Mouse (Mus musculus): Measurements from ENCODE around the gene Xkr7.

DNA sequence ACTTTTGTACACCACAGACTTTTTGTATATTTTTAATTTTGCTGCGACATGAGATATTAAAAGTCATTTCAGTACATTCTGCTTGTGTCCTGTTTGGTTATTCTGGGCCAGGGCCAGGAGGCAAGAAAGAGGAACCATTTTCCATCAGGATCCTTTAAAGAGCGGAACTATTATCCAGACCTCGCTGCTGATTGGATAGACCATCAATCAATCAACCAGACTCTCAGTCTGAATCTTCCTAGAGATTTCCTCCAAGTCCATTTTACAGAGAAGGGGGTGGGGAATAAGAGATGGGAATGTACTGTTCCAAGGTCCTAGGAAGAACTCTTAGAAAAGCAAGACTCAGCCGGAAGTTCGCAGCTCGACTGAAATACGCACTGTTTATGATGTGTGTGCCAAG lies 28.6 kb downstream of the Xkr7 start:
- no peak for TF ChIP-seq CTCF (IDR thresholded peaks at IDR 0.05; ENCODE audit: low read depth, low read length)
- TF ChIP-seq POLR2A (IDR thresholded peaks at IDR 0.05; ENCODE audit: extremely low read depth, insufficient read depth, low read length), result no peak
